Mouse (Mus musculus) embryonic fibroblast, embryonic 13.5 days (primary cell): ENCODE data around the gene Stard13. TPM values are rescaled to one million over a fixed set of nuclear protein-coding genes. Genes with fewer than 3 reads are reported as not detected.

ENCODE experiments used
- H3K27ac ChIP-seq: 2 replicates; pipeline ENCODE4 v1.5.1; 2012; ENCODE audit warnings: low read length, control low read depth, inconsistent platforms; ENCODE audit not compliant: insufficient read depth
- H3K4me1 ChIP-seq: 2 replicates; pipeline ENCODE4 v1.6.1; 2011; ENCODE audit warnings: low read length; ENCODE audit not compliant: control insufficient read depth, insufficient read depth
- H3K4me3 ChIP-seq: 2 replicates; pipeline ENCODE4 v1.5.1; 2011; ENCODE audit warnings: mild to moderate bottlenecking, control low read depth, low read length; ENCODE audit not compliant: insufficient read depth
- CTCF ChIP-seq: IDR thresholded peaks from 2 replicates; pipeline ENCODE4 v1.5.1; 2011; ENCODE audit warnings: mild to moderate bottlenecking, control low read depth, low read length, moderate library complexity, borderline replicate concordance; ENCODE audit not compliant: insufficient read depth
- POLR2A ChIP-seq: IDR thresholded peaks from 2 replicates; pipeline ENCODE4 v1.6.1; 2011; ENCODE audit warnings: low read depth, mild to moderate bottlenecking, control low read depth, low read length, moderate library complexity
- polyA plus RNA-seq: library from polyadenylated mRNA; stranded (reverse); fragments of >200 nt; gene quantifications from 2 replicates; pipeline ENCODE4 v1.2.4, GENCODE M21; 2011; ENCODE audit warnings: low read depth; ENCODE audit not compliant: missing spikeins, insufficient read length

The Stard13 gene
- polyA plus RNA-seq, 1 experiment, result 19.1 TPM

DNA sequence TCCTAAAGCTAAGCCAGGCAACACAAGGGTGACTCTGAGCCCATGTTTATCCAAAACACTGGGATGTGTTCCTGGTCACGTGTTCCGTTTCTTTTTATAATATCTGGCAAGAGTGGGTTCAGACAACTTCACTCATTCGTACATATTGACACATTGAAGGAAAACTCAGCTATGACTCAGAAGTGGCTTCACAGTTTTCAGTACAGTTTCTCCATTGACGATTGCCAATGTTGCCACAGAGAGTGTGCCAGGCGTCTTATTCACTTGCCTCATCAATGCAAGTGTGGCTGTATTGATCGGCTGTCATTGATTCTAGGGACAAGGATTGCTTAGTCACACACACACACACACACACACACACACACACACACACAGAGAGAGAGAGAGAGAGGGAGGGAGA, 187.5 kb downstream of the Stard13 start:
- Histone ChIP-seq H3K4me1 (peaks cover 9% of the 10 kb centered on the region; the same call in 1 of the 2 replicates), H3K4me3 (no peak overlapping the region), H3K27ac (no peak overlapping the region)
- TF ChIP-seq CTCF (no peak), POLR2A (no peak)

DNA sequence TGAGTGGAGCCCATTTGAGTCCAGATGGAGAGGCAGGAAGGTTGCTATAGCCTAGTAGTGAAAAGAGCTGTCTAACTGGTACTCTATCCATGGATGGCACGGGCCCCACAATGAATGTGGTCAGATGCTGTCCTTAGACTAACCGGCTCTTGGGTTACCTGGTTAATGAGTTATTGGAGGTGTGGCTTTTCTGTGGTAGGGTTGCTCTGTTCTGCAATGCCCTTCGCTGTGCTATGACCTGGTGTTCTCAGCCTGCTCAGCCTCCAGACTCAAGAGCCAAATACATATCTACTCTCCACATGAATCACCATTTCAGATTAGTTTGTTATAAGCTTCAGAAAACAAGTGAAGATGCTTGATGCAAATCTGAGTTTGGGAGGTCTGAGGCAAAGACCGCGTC, 190.7 kb downstream of the Stard13 start:
- Histone ChIP-seq H3K27ac (no peak overlapping the region), H3K4me3 (no peak overlapping the region), H3K4me1 (peaks cover 9% of the 10 kb centered on the region; the same call in 1 of the 2 replicates)
- no peak for TF ChIP-seq CTCF
- TF ChIP-seq POLR2A, result no peak

DNA sequence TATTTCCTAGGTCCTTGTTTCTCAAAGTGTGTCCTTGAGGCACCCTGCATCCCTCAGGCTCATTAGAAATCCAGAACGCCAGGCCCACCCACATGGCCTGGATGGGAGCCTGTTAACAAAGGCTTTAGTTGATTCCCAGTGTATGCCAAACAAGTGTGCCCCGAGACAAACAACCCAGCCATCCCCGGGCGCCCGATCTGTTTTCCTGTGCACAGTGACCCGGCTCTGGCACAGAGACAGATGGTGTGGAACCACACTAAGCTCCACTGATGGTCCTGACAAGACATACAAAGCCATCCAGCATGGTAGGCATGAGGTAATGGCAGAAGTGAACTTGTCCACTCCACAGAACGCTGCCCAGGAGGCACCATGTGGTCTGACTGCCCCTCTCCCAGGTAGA, 195.8 kb downstream of the Stard13 start:
- Histone ChIP-seq H3K27ac (no peak overlapping the region), H3K4me3 (no peak overlapping the region), H3K4me1 (0 out of 2 replicates have a peak, but pooled peaks cover 2% of the 10 kb centered on the region)
- no peak for TF ChIP-seq CTCF
- no peak for TF ChIP-seq POLR2A

DNA sequence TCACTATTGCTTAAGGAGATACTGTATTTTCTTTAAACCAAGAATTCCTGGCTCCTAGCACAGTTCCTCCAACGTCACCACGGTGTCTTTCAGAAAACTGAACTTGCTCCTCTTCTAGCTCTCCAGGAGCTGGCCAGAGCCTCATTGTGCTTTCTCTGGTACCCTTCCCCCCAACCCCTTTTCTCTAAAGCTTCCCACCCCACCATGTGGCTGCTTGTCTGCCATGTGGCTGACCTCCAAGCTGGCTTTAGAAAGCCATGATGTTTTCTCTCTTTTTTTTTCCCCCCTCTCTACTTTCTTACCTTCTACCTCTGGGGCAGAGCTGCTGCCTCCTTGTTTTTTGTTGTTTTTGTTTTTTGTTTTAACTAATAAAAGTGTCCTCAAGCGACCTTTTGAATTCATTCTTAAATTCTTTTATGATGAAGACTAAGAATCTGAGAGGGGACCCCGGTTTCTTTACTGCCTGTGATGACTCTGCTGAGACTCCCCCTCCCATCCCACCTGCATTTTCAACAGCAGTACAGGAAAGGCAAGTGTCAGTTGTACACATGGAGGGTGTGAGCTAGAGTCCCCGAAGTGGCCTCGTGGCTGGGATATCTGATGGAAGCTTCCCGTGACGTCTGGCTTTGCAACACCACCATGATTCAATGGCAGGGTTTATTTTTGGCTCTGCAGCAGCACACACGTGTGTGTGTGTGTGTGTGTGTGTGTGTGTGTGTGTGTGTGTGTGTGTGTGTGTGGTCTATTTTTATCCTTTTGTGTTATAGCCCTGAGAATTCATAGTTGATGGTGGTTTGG, 198.7 kb downstream of the Stard13 start:
- TF ChIP-seq CTCF (no peak), POLR2A (no peak)
- H3K4me1 ChIP-seq, result 0 out of 2 replicates have a peak, but pooled peaks cover 2% of the 10 kb centered on the region
- no peak overlapping the region for H3K27ac ChIP-seq
- no peak overlapping the region for H3K4me3 ChIP-seq

DNA sequence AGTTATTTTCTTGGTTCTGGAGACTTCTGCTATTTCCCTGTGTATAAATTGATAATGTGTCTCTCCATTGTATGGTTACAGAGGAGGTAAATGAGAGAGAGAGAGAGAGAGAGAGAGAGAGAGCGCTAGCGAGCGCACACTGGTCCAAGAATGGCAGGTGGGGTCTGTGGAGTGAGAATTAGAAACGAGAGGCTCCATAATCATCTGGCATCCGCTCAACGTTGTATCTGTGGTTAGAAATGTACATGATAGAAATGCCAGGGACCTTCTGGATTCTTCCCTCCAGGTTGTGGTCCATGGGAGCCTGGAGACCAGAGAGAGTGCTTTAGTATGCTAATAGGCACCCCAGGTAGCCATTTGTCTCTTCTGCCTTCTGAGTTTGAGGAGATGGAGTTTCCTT, 204.7 kb downstream of the Stard13 start:
- Histone ChIP-seq H3K4me3 (no peak overlapping the region), H3K27ac (no peak overlapping the region), H3K4me1 (no peaks in the 10 kb centered on the region)
- TF ChIP-seq POLR2A (no peak), CTCF (no peak)

DNA sequence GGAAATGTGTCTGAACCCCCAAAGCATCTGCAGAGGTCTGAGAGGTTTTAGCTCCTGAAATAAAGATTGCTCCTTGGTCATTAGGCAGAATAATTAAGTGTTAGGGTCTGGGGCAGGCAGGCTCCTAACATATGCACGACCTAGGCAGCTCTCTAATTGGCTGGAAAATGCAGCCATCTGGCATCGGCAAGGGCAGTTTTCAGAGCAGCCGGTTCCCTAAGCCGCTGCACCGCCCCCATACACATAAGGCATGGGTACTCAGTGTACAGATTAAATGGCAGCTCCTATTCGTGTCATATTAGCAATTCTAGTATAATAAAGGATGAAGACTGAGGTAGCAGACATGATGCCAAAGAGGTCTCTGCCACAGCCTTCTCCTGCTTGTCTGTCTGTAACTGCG, 206.5 kb downstream of the Stard13 start:
- TF ChIP-seq CTCF (no peak), POLR2A (no peak)
- Histone ChIP-seq H3K4me3 (no peak overlapping the region), H3K4me1 (no peaks in the 10 kb centered on the region), H3K27ac (no peak overlapping the region)

DNA sequence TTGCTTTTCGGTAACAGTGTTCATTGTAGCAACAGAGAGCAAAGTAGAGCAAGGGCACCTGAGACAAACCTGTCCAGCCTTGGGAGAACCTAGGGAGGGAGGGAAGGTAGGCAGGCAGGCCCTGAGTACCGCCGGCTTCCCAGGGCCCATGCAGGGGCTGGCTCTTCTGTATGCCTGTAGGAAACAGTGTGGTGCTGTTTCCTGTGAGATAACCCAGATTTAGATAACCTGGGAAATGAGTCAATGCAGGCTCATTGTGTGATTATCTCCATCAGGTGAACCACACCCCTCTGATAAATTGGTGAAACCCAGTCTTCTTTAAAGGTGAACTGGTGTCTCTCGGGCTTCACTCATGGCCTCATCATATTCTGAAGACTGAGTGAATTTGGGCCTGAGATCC, 207.6 kb downstream of the Stard13 start:
- TF ChIP-seq POLR2A (no peak), CTCF (no peak)
- H3K4me1 ChIP-seq, result no peaks in the 10 kb centered on the region
- no peak overlapping the region for H3K4me3 ChIP-seq
- H3K27ac ChIP-seq, result no peak overlapping the region

DNA sequence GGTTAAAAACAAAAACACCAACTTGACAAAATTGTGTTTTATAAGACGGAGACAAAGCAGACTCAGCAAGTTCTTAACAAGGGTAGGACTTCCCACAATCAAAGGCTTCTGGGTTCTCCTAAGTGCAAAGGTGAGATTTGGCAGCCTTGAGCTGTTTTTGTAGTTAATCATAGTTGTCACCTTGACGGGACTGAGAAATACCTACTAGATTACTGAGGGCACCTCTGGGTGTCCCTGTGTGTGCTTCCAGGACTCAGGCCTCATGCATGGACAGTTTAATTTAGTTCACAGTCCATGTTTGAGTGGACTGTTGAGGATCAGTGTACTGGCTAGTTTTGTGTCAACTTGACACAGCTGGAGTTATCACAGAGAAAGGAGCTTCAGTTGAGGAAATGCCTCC, 209.2 kb downstream of the Stard13 start:
- H3K4me3 ChIP-seq, result no peak overlapping the region
- H3K4me1 ChIP-seq, result no peaks in the 10 kb centered on the region
- TF ChIP-seq CTCF, result no peak
- no peak for TF ChIP-seq POLR2A
- no peak overlapping the region for H3K27ac ChIP-seq

DNA sequence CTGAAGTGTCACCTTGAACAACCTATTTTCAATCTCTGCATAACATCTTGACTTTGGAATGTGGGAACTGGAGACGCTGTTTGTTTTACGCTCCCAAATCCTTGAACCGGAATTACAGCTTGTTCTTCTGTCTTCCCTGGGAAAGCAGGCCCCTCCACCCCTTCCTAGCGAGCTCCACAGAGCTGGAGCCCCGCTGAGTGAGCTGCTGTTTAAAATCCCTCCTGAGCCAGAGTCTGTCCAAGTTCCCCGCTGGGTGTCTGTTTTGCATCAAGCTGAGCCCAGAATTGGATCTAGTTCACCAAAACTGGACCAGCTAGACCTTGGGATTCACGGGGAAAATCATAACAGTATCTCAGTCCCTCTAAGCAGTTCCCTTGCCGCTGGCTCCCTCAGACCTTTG, 210.2 kb downstream of the Stard13 start:
- Histone ChIP-seq H3K4me1 (no peaks in the 10 kb centered on the region), H3K27ac (no peak overlapping the region), H3K4me3 (no peak overlapping the region)
- no peak for TF ChIP-seq POLR2A
- TF ChIP-seq CTCF, result no peak

DNA sequence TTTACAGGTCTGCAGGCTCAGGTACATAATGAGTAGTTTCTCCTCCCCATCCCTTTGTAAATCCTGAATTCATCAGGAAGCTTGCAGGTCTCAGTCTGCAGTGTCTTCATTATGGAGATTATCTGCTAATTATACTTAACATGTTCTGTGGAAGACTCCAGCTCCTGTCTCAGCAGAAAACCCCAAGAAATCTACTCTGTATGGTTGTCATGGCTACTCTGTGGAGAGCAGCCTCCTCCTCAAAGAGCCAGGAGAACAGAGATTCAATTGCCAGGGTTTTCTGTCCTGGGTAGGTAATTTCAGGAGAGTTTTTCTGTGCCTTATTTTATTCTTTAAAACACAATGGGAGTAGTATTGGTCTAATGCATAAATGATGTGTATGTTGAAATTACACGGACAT, 210.7 kb downstream of the Stard13 start:
- Histone ChIP-seq H3K4me3 (no peak overlapping the region), H3K4me1 (no peaks in the 10 kb centered on the region), H3K27ac (no peak overlapping the region)
- no peak for TF ChIP-seq POLR2A
- no peak for TF ChIP-seq CTCF
